Mouse (Mus musculus) heart, adult 18-20 months (tissue): ENCODE measurements at regions not wholly inside any gene's neighbourhood (a gene's known extent, or its start where the extent isn't known, plus 50 kb on each side); places are given as distances from the start of the nearest gene placed in this dataset.

ENCODE experiments used
- DNase-seq, 2 experiments: peaks; one replicate each; pipeline ENCODE4 v3.0.0; 2021 to 2022; ENCODE audit warnings: mixed read lengths in 1 of 2

DNA sequence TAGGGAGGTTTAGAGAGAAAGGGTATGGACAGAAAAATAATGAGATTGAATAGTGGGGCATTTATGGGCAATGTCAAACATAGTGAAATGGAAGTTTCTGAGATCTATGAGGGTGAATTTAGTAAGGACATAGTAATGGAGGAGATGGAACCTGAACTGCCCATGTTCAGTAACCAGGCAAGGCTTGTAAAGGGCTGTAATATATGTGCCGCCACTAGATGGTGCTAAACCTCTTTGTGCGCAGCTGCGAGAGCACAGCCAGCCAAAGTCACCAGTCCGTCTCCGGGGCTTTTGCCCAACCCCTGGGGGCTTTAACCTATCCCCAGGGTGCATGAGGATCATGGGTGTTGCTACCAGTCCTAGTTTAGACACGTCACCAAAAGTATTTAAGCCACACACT, 77.7 kb upstream of the Vmn2r25 start:
- DNase-seq = peak; percentile 15 to 63

DNA sequence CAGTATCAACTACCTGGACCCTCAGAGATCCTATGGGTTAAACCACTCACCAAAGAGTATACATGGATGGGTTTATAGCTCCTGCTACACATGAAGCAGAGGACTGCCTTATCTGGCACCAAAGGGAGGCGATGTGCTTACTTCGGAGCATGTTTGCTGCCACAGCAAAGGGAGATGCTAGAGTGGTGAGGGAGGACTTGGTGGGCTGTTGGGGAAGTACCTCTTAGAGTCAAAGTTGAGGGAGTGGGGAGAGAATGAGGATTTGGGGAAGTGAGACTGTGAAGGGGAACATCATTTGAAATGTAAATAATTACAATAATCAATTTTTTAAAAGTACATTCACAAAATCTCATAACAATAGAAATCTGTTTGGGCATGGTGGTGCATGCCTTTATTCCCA, 84.7 kb upstream of the Vmn2r25 start:
- no peak for DNase-seq

DNA sequence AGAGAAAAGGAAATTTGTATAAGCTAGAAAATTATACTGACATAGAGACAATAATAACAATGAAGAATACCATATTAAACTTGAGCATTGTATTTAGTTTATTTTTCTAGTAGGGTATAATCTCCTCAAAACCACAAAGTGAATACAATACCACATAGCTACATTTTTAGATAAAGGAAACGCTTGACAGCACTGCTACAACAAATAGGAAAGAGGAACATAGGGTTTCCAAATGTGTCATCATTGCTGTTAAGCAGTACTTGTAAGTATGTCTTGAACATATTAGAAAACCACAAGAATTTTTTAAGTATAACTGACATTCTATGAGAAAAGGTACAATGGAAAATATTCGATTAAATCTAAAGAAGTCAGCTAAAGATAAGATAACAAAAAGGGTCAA, 63.0 kb upstream of the Vmn2r26 start:
- no peak for DNase-seq

DNA sequence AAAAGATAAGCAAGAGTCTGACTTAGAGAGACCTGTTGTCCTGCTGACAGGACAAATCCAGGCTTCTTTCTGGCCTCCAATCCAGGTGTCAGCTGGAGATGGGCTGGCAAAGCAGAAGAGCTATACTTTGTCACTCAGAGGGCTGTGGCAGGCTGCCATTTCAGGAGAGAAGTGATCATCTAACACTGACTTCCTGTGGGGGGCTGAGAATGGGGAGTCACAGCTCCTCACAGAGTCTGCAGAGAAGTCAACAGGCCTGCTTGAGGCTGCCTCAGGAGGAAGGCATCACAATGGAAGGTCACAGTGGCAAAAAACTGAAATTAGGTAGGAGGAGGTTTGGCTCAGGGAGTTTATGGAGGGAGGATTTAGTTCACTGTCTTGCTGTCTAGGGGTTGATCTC, 53.2 kb upstream of the Vmn2r26 start:
- DNase-seq = peak in 1 of 2 experiments; percentile 1
